Mouse (Mus musculus) T-helper 2 cell (primary cell): ENCODE data around the gene Rxra.

Experiments
- in situ Hi-C: fragments of 300-600 bp; cut with MboI, MseI; formaldehyde crosslinking; loops from one replicate; pipeline ENCODE4 v1.15.1; 2025; ENCODE audit warnings: high pct_unique_total_duplicates

Gene Rxra

DNA sequence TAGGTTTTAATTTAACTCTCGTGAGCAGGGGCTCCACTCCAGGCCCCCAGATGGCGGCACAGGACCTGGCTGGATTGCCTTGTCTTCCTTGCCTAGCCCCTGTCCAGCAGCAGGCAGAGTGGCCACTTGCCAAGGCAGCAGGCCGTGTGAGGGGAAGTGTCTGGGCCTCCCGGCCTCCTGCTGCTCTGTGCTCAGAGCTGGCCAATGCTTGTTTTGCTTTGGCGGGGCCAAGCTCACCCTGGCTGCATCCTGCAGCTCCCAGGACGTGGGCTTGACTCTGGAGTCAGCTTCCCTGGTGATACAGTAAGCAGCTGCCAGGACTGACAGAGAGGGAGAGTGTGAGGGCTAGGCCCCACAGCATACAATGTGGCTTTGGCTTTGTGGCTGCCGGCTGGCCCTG lies 23.3 kb downstream of the Rxra start:
- in situ Hi-C loops, result no loop called here

GRCm38 (mm10) chr2:27702283-27702682 lies 26.0 kb downstream of the Rxra start:
- in situ Hi-C loops, result no loop called here

GRCm38 (mm10) chr2:27702904-27703666 lies 26.8 kb downstream of the Rxra start:
- in situ Hi-C loops, result no loop called here

DNA sequence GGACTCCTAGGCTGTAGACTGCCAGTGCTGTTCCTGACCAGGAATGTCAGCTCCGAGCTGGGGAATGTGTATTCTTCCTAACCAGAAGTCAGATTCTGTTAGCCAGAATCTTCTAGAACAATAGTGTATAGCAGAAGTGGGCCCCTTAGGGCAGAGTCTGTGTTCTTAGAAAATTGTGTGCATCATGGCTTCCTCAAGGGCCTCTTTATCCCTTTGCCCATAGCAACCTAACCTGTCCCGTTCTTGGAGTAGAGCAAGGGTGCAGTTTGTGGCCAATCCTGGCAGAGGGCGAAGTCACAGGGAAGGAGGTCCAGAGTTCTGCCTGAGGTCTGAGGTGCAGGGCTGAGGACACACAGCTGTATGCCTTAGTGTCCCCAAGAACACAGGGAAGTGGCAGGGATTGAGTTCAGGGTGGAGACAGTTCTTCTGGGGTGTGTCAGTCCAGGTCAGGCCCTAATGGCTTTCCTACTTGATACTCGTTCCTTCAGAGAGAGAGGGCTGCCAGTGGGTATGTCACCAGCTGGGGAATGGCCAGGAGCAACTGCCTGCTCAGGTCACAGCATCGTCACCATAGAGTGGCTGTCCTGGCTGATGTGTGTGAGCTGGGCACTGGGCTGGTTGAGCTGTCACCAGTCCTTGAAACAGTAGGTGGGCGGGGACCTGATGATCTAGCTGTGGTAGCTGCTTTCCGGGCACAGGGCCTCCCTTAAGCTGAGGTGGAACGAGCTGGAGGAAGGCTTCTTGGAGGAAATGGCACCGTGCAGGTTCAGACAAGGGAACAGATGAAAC lies 27.8 kb downstream of the Rxra start:
- in situ Hi-C loops, result no loop called here

DNA sequence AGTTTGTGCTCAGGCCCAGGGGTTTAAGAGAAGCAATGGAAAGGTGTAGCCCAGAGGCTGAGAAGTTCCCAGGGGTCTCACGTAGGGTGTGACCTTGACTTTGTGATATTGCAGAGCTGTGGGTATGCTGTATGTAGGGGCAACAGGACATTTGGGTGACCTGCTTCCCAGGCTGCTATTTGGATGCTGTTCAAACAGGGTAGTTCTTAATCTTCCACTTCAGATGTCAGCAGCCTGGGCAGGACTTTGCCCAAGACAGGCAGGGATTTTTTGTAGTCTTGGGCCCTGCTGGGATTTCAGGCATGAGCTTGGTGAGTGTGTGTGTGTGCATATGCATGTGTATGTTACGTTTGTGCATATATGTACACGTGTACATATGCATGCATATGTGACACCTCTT lies 28.4 kb downstream of the Rxra start:
- in situ Hi-C loops, result no loop called here

DNA sequence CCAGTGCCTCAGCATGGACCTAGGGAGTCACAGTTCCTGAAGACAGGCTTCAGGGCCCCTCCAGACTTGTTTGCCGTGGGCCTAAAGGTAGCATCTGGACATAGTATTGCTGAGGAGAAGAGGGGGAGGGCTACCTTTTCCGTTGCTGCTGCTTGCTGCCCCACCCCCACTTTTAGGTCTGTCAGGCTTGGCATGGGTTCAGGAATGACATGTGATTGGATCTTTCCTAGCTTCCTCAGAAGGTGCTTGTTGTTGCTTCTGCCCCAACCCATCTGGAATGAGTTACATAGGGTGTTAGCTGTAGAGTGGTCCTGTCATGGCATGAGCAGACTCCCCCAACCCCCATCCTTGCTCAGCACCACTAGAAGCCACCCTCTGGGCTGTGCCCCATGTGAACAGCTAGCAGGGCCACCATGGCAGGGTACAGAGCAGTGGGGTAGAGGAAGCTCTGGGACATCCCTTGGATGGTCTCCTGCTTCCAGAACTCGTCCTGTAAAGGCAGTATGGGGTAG lies 34.7 kb downstream of the Rxra start:
- in situ Hi-C loops, result no loop called here

- in situ Hi-C loops, result no loop called here
Measured at GRCm38 (mm10) chr2:27712626-27713025, 36.4 kb downstream of the Rxra start.

DNA sequence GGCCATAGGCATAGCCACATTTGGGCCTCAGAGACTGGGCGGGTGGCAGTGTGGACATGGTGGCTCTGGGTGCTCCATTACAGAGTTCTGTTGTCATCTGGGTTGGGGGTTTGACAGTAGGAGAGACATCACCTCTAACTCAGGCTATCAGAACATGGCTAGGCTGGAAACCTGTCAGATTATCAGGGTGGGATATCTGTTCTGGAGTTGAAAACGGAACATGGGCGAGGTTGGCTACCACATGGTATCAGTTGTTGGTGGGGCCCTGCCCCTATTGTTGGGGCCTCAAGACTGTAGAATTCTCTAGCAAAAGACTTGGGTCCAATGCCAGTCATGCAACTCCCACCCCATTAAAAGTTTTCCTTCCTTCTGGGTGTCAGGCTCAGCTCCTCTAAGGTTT lies 37.1 kb downstream of the Rxra start:
- in situ Hi-C loops, result no loop called here

DNA sequence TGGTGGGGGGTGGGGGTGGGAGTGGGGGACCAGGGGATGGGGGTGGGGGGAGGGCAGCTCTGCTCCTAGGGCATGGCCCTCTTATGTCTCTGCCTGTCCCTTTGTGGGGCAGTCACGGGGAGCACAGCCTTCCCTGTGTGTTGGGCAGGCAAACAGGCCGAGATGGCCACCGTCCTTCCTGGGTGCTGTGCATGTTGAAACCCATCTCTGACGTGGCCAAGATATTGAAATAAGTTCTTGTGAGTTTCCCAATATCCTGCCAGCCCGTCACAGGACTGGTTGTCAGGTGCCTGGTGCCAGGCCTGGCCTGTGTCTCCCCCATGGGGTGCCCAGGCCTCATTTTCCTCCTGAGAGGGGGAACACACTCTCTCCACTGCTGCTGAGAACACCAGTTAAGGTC lies 37.9 kb downstream of the Rxra start:
- in situ Hi-C loops, result no loop called here

- in situ Hi-C loops, result no loop called here
Measured at GRCm38 (mm10) chr2:27715221-27715620, 39.0 kb downstream of the Rxra start.

DNA sequence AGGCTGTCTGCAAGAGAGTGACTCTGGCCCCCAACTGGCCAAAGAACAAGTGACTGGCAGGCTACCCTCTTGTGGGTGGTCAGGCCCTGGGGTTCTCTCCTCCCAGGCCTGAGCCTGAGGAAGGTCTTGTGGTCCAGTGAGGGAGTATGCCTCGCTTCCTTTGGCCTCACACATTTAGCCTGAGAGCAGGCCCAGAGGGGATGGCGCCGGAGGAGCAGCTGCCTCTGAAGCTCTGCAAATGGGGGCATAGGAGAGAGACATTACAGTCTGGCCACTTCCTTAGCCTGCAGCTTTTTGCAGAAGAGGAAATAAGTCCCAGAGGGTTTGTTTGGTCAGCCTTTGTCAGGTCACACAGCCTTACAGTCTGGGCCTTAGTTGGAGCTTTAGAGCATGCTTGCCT lies 40.1 kb downstream of the Rxra start:
- in situ Hi-C loops, result no loop called here

DNA sequence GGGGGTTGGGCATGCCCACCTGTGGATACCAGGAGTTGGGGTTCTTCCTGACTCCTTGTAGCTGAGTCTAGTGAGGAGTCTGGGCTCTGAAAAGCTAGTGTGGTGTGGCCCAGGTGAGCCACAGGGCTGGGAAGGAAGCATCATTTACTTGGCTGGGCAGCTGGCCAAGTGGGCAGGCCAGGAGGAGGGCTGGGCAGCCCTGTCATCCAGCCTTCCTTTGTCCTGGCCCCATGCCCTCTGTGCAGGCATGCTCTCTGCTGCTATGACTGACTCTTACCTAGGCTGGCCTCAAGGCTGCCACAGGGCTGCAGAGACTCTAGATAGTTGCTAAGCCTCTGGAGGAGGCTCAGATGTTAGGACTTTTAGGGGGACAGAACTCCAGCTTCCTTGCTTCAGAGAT lies 42.0 kb downstream of the Rxra start:
- in situ Hi-C loops, result no loop called here

DNA sequence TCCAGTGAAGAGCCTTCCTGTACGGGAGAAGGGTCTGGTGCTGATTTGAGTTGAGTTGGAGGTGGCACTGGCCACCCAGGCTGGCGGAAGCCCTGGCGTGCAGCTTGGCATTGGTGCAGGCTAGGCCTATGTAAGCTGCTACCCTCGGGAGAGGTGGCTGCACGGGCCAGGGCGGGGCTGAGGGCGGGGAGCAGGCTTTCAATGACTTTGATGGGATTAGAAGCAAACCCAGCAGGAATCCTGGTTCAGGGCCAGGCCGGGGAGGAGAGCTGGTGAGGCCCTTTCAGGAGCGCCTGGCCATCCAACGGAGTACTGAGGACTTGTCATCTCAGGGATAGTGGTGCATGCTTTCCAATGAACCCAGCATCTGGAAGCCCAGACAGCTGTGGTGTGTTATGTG lies 43.4 kb downstream of the Rxra start:
- in situ Hi-C loops, result no loop called here

DNA sequence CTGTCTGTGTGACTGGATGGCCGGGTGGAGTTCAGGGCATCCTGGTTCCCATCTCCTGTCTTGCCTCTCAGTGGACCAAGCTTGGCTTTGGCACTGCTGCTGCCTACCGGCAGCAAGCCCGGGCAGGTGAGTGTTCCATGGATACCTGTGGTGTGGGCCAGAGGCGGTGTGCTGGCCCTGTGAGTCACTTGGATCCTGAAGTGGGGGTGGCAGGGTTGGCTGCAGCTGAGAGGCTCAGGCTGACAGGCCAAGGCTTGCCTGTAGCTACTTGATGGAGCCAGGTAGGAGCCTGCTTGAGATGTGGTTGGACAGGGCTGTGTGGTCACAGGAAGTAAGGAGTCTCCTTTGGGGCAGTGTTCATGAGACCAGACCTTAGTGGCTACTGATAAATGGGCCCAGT lies 45.4 kb downstream of the Rxra start:
- in situ Hi-C loops, result loop anchor here (5.0 kb wide), 1 partner anchor 39 kb away; no protein-coding TSS in a partner anchor

GRCm38 (mm10) chr2:27724729-27725316 lies 48.6 kb downstream of the Rxra start:
- in situ Hi-C loops, result loop anchor here (5.0 kb wide), 1 partner anchor 43 kb away; no protein-coding TSS in a partner anchor

GRCm38 (mm10) chr2:27727994-27728854 lies 52.0 kb downstream of the Rxra start:
- in situ Hi-C loops, result no loop called here

DNA sequence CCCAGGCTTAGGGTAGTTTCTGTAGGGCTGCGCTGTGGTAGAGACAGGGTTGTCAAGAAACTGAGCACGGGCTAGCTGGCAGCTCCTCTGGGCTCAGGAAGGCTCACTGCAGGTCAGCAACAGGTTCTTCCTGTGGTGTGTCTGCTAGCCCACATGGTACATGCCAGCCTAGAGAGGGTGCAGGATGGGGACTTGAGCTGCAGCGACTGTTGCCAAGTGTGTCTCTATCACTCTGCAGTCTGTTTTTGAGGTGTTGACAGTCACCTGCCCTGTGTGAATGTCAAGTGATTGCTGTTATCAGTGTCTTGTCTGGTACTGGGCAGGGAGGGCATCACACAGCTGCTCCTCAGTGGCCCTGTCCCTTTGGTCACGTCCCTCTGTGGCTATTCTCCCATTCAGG lies 52.8 kb downstream of the Rxra start:
- in situ Hi-C loops, result no loop called here

DNA sequence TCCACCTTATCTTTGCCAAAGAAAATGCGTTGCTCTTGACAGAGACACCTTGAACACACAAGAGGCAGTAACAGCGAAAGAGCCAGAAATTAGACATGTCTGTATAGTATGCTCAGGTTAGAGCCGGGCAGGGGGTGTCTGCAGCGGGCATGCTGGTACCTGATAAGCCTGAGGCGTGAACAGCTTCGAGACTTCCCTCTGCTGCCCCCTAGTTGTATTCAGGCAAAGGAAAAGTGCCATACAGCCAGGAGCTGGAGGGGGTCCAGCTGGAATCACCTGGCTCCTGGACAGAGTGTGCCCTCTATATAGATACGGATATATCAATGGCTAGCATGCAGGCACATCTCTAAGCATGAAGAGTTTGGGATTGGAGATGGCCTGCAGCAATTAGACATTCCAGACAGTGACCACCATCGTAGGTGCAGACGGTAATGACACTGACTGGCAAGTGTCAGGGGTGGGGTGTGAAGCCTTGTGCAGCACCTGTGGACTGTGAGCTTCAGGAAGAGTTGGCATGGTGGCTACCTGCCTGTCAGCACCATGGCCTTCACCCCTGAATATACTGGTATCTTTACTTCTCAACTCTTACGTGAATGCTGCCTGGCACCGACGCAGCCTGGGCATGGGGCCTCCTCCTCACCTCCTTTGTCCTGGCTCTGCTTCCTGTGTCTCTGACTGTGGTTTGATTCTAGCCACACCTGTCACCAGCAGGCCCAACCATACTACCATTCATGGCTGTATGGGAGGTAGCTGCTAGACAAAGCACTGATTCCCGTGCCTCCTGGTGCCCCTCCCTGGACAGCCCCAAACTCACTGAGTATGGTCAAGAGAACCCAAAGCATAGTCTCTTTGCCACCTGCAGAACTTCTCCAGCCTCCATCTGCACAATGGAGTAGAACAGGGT lies 54.0 kb downstream of the Rxra start:
- in situ Hi-C loops, result loop anchor here (10.0 kb wide), 1 partner anchor 1885 kb away; the partner anchor contains the start of gene Rapgef1

DNA sequence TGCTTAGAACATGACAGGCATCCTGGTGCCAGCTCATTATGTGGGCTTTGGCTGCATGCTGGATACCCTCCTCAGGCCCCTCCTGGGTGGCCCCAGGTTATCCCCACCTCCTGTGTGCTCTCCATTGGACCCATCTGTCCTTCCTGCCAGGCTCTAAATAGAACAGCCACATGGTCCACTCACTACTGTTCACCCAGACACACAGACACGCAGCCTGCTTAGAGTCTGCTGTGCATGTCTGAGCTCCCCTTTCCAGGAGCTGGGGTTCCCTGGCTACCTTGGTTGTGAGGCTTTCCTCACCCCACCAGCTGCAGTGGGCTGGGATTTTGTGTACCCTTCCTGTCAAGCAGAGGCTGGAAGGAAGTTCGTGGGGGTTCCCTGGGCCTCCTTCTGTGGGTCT lies 56.8 kb downstream of the Rxra start:
- in situ Hi-C loops, result loop anchor here (10.0 kb wide), 1 partner anchor 1882 kb away; the partner anchor contains the start of gene Rapgef1

GRCm38 (mm10) chr2:27734328-27734727 lies 58.1 kb downstream of the Rxra start:
- in situ Hi-C loops, result loop anchor here (10.0 kb wide), 1 partner anchor 1880 kb away; the partner anchor contains the start of gene Rapgef1
